Mouse (Mus musculus) CH12F3 (cell line): ENCODE results near the gene Praf2.

ENCODE experiments used
- in situ Hi-C: fragments of 300-500 bp; cut with MboI; formaldehyde crosslinking; loops from 2 replicates; pipeline ENCODE4 v1.14.3; 2020; ENCODE audit warnings: low sequenced_read_pairs

Gene Praf2

GRCm38 (mm10) chrX:7776329-7777082 is 48.3 kb downstream of the Praf2 start:
- in situ Hi-C loops = no loop called here

GRCm38 (mm10) chrX:7778450-7779244 is 50.4 kb downstream of the Praf2 start:
- in situ Hi-C loops = no loop called here

GRCm38 (mm10) chrX:7779294-7779693 is 51.1 kb downstream of the Praf2 start:
- in situ Hi-C loops = no loop called here
